Mouse (Mus musculus): ENCODE data around the gene Tph1. TPM values are rescaled to one million over a fixed set of nuclear protein-coding genes. Genes with fewer than 3 reads are reported as not detected.

Tph1 gene
- polyA plus RNA-seq, 1 experiment: 0.27 TPM

- TF ChIP-seq POLR2A (IDR thresholded peaks at IDR 0.05; ENCODE audit: borderline replicate concordance, extremely low read depth, insufficient read depth, insufficient read length, poor library complexity, severe bottlenecking) (no peak), CTCF (IDR thresholded peaks at IDR 0.05; ENCODE audit: borderline replicate concordance, extremely low read depth, insufficient read depth, insufficient read length) (no peak)
- peak; percentile 51 for DNase-seq (ENCODE audit: low read depth)
Observed at GRCm38 (mm10) chr7:46648431-46649140, 23.8 kb downstream of the Tph1 start.

- TF ChIP-seq CTCF (IDR thresholded peaks at IDR 0.05; ENCODE audit: borderline replicate concordance, extremely low read depth, insufficient read depth, insufficient read length) (no peak), POLR2A (IDR thresholded peaks at IDR 0.05; ENCODE audit: borderline replicate concordance, extremely low read depth, insufficient read depth, insufficient read length, poor library complexity, severe bottlenecking) (no peak)
- DNase-seq (ENCODE audit: low read depth): no peak
Observed at GRCm38 (mm10) chr7:46643172-46643571, 29.2 kb downstream of the Tph1 start.

- no peak for DNase-seq (ENCODE audit: low read depth)
- TF ChIP-seq POLR2A (IDR thresholded peaks at IDR 0.05; ENCODE audit: borderline replicate concordance, extremely low read depth, insufficient read depth, insufficient read length, poor library complexity, severe bottlenecking): no peak
- no peak for TF ChIP-seq CTCF (IDR thresholded peaks at IDR 0.05; ENCODE audit: borderline replicate concordance, extremely low read depth, insufficient read depth, insufficient read length)
Observed at GRCm38 (mm10) chr7:46640062-46640461, 32.3 kb downstream of the Tph1 start.

- peak; percentile 95 for DNase-seq (ENCODE audit: low read depth)
- TF ChIP-seq POLR2A (IDR thresholded peaks at IDR 0.05; ENCODE audit: borderline replicate concordance, extremely low read depth, insufficient read depth, insufficient read length, poor library complexity, severe bottlenecking) (peak; percentile 88), CTCF (IDR thresholded peaks at IDR 0.05; ENCODE audit: borderline replicate concordance, extremely low read depth, insufficient read depth, insufficient read length) (no peak)
Observed at GRCm38 (mm10) chr7:46639692-46640031, 32.7 kb downstream of the Tph1 start, which contains the start of gene Sergef. TSS of gene Sergef (minus strand) at chr7:46639807.

GRCm38 (mm10) chr7:46638889-46639691 lies 33.2 kb downstream of the Tph1 start:
- TF ChIP-seq POLR2A (IDR thresholded peaks at IDR 0.05; ENCODE audit: borderline replicate concordance, extremely low read depth, insufficient read depth, insufficient read length, poor library complexity, severe bottlenecking) (no peak), CTCF (IDR thresholded peaks at IDR 0.05; ENCODE audit: borderline replicate concordance, extremely low read depth, insufficient read depth, insufficient read length) (no peak)
- DNase-seq (ENCODE audit: low read depth): no peak

GRCm38 (mm10) chr7:46628375-46628975 lies 43.9 kb downstream of the Tph1 start:
- no peak for TF ChIP-seq CTCF (IDR thresholded peaks at IDR 0.05; ENCODE audit: borderline replicate concordance, extremely low read depth, insufficient read depth, insufficient read length)
- TF ChIP-seq POLR2A (IDR thresholded peaks at IDR 0.05; ENCODE audit: borderline replicate concordance, extremely low read depth, insufficient read depth, insufficient read length, poor library complexity, severe bottlenecking): no peak
- peak; percentile 30 for DNase-seq (ENCODE audit: low read depth)

- TF ChIP-seq POLR2A (IDR thresholded peaks at IDR 0.05; ENCODE audit: borderline replicate concordance, extremely low read depth, insufficient read depth, insufficient read length, poor library complexity, severe bottlenecking) (no peak), CTCF (IDR thresholded peaks at IDR 0.05; ENCODE audit: borderline replicate concordance, extremely low read depth, insufficient read depth, insufficient read length) (no peak)
Observed at GRCm38 (mm10) chr7:46623979-46624378, 48.4 kb downstream of the Tph1 start.

GRCm38 (mm10) chr7:46618416-46619110 lies 53.8 kb downstream of the Tph1 start:
- TF ChIP-seq POLR2A (IDR thresholded peaks at IDR 0.05; ENCODE audit: borderline replicate concordance, extremely low read depth, insufficient read depth, insufficient read length, poor library complexity, severe bottlenecking) (no peak), CTCF (IDR thresholded peaks at IDR 0.05; ENCODE audit: borderline replicate concordance, extremely low read depth, insufficient read depth, insufficient read length) (no peak)
- no peak for DNase-seq (ENCODE audit: low read depth)

More at GRCm38 (mm10) chr7:46623979-46624378, 48.4 kb downstream of the Tph1 start:
- DNase-seq (ENCODE audit: low read depth): no peak

- TF ChIP-seq POLR2A (IDR thresholded peaks at IDR 0.05; ENCODE audit: borderline replicate concordance, extremely low read depth, insufficient read depth, insufficient read length, poor library complexity, severe bottlenecking): no peak
- no peak for TF ChIP-seq CTCF (IDR thresholded peaks at IDR 0.05; ENCODE audit: borderline replicate concordance, extremely low read depth, insufficient read depth, insufficient read length)
- no peak for DNase-seq (ENCODE audit: low read depth)
Observed at GRCm38 (mm10) chr7:46616429-46617005, 55.8 kb downstream of the Tph1 start.

- DNase-seq (ENCODE audit: low read depth): no peak
- no peak for TF ChIP-seq CTCF (IDR thresholded peaks at IDR 0.05; ENCODE audit: borderline replicate concordance, extremely low read depth, insufficient read depth, insufficient read length)
- TF ChIP-seq POLR2A (IDR thresholded peaks at IDR 0.05; ENCODE audit: borderline replicate concordance, extremely low read depth, insufficient read depth, insufficient read length, poor library complexity, severe bottlenecking): no peak
Observed at GRCm38 (mm10) chr7:46615256-46615977, 56.9 kb downstream of the Tph1 start.

All from brain, embryonic 14.5 days (tissue).